Mouse (Mus musculus): ENCODE measurements around the gene Hoxa9.

Gene Hoxa9

GRCm38 (mm10) chr6:52203371-52204049 lies 27.4 kb downstream of the Hoxa9 start:
- no peak for DNase-seq (ENCODE audit: low read depth)

GRCm38 (mm10) chr6:52203121-52203370 lies 27.8 kb downstream of the Hoxa9 start:
- no peak for DNase-seq (ENCODE audit: low read depth)

- DNase-seq (ENCODE audit: low read depth), result no peak
Measured at GRCm38 (mm10) chr6:52202362-52203120, 28.3 kb downstream of the Hoxa9 start.

- DNase-seq (ENCODE audit: low read depth), result no peak
Measured at GRCm38 (mm10) chr6:52201269-52201668, 29.6 kb downstream of the Hoxa9 start.

- no peak for DNase-seq (ENCODE audit: low read depth)
Measured at GRCm38 (mm10) chr6:52200751-52201250, 30.1 kb downstream of the Hoxa9 start.

- DNase-seq (ENCODE audit: low read depth), result no peak
Measured at GRCm38 (mm10) chr6:52200073-52200750, 30.7 kb downstream of the Hoxa9 start.

- DNase-seq (ENCODE audit: low read depth), result no peak
Measured at GRCm38 (mm10) chr6:52197271-52197670, 33.6 kb downstream of the Hoxa9 start.

GRCm38 (mm10) chr6:52196811-52197210 lies 34.1 kb downstream of the Hoxa9 start:
- no peak for DNase-seq (ENCODE audit: low read depth)

- DNase-seq (ENCODE audit: low read depth), result no peak
Measured at GRCm38 (mm10) chr6:52194690-52195089, 36.2 kb downstream of the Hoxa9 start.

- no peak for DNase-seq (ENCODE audit: low read depth)
Measured at GRCm38 (mm10) chr6:52191860-52192550, 38.9 kb downstream of the Hoxa9 start.

GRCm38 (mm10) chr6:52190906-52191810 lies 39.7 kb downstream of the Hoxa9 start, which contains the start of gene Hoxa4:
Hoxa4 (minus strand) TSS chr6:52191753.
- no peak for DNase-seq (ENCODE audit: low read depth)

GRCm38 (mm10) chr6:52190410-52190809 lies 40.5 kb downstream of the Hoxa9 start:
- DNase-seq (ENCODE audit: low read depth), result peak; percentile 27

GRCm38 (mm10) chr6:52189909-52190308 lies 41.0 kb downstream of the Hoxa9 start:
- no peak for DNase-seq (ENCODE audit: low read depth)

GRCm38 (mm10) chr6:52189172-52189591 lies 41.7 kb downstream of the Hoxa9 start:
- no peak for DNase-seq (ENCODE audit: low read depth)

GRCm38 (mm10) chr6:52186500-52186899 lies 44.4 kb downstream of the Hoxa9 start:
- no peak for DNase-seq (ENCODE audit: low read depth)

GRCm38 (mm10) chr6:52185834-52186233 lies 45.1 kb downstream of the Hoxa9 start:
- DNase-seq (ENCODE audit: low read depth), result no peak

- no peak for DNase-seq (ENCODE audit: low read depth)
Measured at GRCm38 (mm10) chr6:52185222-52185621, 45.7 kb downstream of the Hoxa9 start.

- DNase-seq (ENCODE audit: low read depth), result no peak
Measured at GRCm38 (mm10) chr6:52184668-52185067, 46.2 kb downstream of the Hoxa9 start.

- DNase-seq (ENCODE audit: low read depth), result no peak
Measured at GRCm38 (mm10) chr6:52183311-52184080, 47.4 kb downstream of the Hoxa9 start.

- DNase-seq (ENCODE audit: low read depth), result no peak
Measured at GRCm38 (mm10) chr6:52182793-52183192, 48.1 kb downstream of the Hoxa9 start.
